Mouse (Mus musculus): ENCODE results near the gene Baz2a. TPM values are rescaled to one million over a fixed set of nuclear protein-coding genes. Genes with fewer than 3 reads are reported as not detected.
"Not testable (repeated sequence)": the region's sequence is repeated elsewhere in the genome, so short reads cannot be mapped to it uniquely, and the experiment has no call there.

Gene Baz2a
- polyA plus RNA-seq, 1 experiment from 2014 or later, result 14.0 TPM

DNA sequence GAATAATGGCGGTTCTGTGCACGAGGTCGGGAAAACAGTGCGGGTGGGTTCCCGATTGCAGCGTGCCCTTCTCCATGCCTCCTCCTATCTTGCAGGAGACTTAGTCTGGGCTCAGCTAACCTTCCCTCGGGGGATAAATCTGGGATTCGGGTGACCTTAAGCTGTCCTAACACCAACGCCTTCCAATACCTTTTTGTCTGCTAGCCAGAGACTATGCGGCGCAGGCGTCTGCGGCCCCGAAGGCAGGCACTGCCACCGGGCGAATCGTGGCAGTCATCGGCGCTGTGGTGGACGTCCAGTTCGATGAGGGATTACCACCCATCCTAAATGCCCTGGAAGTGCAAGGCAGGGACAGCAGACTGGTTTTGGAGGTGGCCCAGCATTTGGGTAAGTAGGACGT lies 7.7 kb upstream of the Baz2a start:
- Histone ChIP-seq H3K4me1 (ENCODE audit: control insufficient read depth, insufficient read depth, low read length) (no peaks in the 10 kb centered on the region), H3K36me3 (replicated peaks; ENCODE audit: control insufficient read depth, insufficient read depth, low read depth, low read length) (peaks cover 12% of the 10 kb centered on the region; the same call in 1 of the 2 replicates), H3K4me3 (ENCODE audit: low read depth, low read length) (peak overlapping the region; percentile 91), H3K4me2 (ENCODE audit: low read depth, low read length) (peak overlapping the region; percentile 89), H3K9ac (replicated peaks; ENCODE audit: low read length) (peak overlapping the region; percentile 98), H3K27ac (replicated peaks; ENCODE audit: low read depth, low read length) (peak overlapping the region; percentile 60; the same call in 1 of the 2 replicates), H3K27me3 (ENCODE audit: control insufficient read depth, insufficient read depth, low read length) (no peaks in the 10 kb centered on the region), H3K9me3 (replicated peaks; ENCODE audit: control insufficient read depth, low read length) (no peaks in the 10 kb centered on the region)
- DNase-seq (ENCODE audit: low spot score), result no peak
- no peak for ATAC-seq (replicated peaks; ENCODE audit: insufficient number of reproducible peaks, low FRiP score, low TSS enrichment, low read depth)
- under 1% methylated on average over 22 of the region's 22 CpGs for WGBS

DNA sequence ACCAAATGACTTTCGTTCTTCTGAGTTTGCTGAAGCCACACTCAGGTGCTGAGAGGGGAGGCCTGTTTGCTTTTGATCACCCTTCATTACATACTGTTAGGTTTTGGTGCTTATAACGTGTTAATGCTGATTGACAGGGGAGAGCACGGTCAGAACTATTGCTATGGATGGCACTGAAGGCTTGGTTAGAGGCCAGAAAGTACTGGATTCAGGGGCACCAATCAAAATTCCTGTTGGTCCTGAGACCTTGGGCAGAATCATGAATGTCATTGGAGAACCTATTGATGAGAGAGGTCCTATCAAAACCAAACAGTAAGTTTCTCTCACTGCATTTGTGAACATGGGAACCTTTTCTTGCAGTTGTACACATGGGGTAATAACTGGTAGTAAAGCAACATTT lies 7.2 kb upstream of the Baz2a start:
- WGBS, result 8% methylated on average over 3 of the region's 3 CpGs
- Histone ChIP-seq H3K4me3 (ENCODE audit: low read depth, low read length) (peak overlapping the region; percentile 91), H3K4me2 (ENCODE audit: low read depth, low read length) (peak overlapping the region; percentile 89), H3K9me3 (replicated peaks; ENCODE audit: control insufficient read depth, low read length) (no peaks in the 10 kb centered on the region), H3K27me3 (ENCODE audit: control insufficient read depth, insufficient read depth, low read length) (no peaks in the 10 kb centered on the region), H3K36me3 (replicated peaks; ENCODE audit: control insufficient read depth, insufficient read depth, low read depth, low read length) (peaks cover 13% of the 10 kb centered on the region; the same call in 1 of the 2 replicates), H3K27ac (replicated peaks; ENCODE audit: low read depth, low read length) (no peak overlapping the region), H3K9ac (replicated peaks; ENCODE audit: low read length) (peak overlapping the region; percentile 98), H3K4me1 (ENCODE audit: control insufficient read depth, insufficient read depth, low read length) (no peaks in the 10 kb centered on the region)
- ATAC-seq (replicated peaks; ENCODE audit: insufficient number of reproducible peaks, low FRiP score, low TSS enrichment, low read depth) (no peak), DNase-seq (ENCODE audit: low spot score) (no peak)

DNA sequence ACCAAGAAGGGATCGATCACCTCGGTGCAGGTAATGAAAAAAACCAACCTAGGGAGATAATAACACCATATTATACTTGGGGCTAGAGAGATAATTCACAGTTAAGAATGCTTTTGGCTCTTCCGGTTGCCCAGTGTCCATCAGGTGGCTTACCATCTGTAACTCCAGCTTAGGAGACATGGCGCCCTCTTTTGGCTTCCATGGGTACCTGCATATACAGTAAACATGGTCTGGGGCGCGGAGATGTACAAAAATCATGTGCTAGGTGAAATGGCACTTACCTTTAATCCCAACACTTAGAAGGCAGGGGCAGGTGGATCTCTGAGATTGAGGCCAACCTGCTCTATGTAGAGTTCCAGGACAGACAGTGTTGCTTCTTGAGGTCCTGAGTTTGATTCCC lies 5.0 kb upstream of the Baz2a start:
- Histone ChIP-seq H3K4me3 (ENCODE audit: low read depth, low read length) (no peak overlapping the region), H3K9me3 (replicated peaks; ENCODE audit: control insufficient read depth, low read length) (no peaks in the 10 kb centered on the region), H3K4me2 (ENCODE audit: low read depth, low read length) (no peak overlapping the region), H3K27me3 (ENCODE audit: control insufficient read depth, insufficient read depth, low read length) (no peaks in the 10 kb centered on the region), H3K27ac (replicated peaks; ENCODE audit: low read depth, low read length) (no peak overlapping the region), H3K9ac (replicated peaks; ENCODE audit: low read length) (no peak overlapping the region), H3K36me3 (replicated peaks; ENCODE audit: control insufficient read depth, insufficient read depth, low read depth, low read length) (peaks cover 13% of the 10 kb centered on the region; the same call in 1 of the 2 replicates), H3K4me1 (ENCODE audit: control insufficient read depth, insufficient read depth, low read length) (peaks cover 1% of the 10 kb centered on the region)
- ATAC-seq (replicated peaks; ENCODE audit: insufficient number of reproducible peaks, low FRiP score, low TSS enrichment, low read depth) (no peak), DNase-seq (ENCODE audit: low spot score) (peak; percentile 58)
- 87% methylated on average over 6 of the region's 6 CpGs for WGBS

DNA sequence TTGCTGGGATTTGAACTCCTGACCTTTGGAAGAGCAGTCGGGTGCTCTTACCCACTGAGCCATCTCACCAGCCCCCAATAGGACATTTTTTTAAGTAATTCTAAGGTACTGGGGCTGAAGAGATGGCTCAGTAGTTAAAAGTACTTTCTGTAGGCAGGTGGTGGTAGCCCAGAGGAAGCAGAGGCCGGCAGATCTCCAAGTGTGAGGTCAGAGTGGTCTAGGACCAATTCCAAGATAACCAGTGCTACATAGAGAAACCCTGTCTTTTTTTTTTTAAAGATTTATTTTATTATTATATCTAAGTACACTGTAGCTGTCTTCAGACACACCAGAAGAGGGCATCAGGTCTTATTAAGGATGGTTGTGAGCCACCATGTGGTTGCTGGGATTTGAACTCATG lies 4.2 kb upstream of the Baz2a start:
- H3K4me1 ChIP-seq (ENCODE audit: control insufficient read depth, insufficient read depth, low read length); H3K4me3 ChIP-seq (ENCODE audit: low read depth, low read length); H3K27ac ChIP-seq (replicated peaks; ENCODE audit: low read depth, low read length); DNase-seq (ENCODE audit: low spot score); H3K27me3 ChIP-seq (ENCODE audit: control insufficient read depth, insufficient read depth, low read length); H3K9me3 ChIP-seq (replicated peaks; ENCODE audit: control insufficient read depth, low read length); H3K9ac ChIP-seq (replicated peaks; ENCODE audit: low read length); ATAC-seq (replicated peaks; ENCODE audit: insufficient number of reproducible peaks, low FRiP score, low TSS enrichment, low read depth); H3K4me2 ChIP-seq (ENCODE audit: low read depth, low read length): not testable (repeated sequence)
- peaks cover 13% of the 10 kb centered on the region; the same call in 1 of the 2 replicates for H3K36me3 ChIP-seq (replicated peaks; ENCODE audit: control insufficient read depth, insufficient read depth, low read depth, low read length)
- whole genome bisulfite sequencing, result 74% methylated on average over 2 of the region's 2 CpGs

DNA sequence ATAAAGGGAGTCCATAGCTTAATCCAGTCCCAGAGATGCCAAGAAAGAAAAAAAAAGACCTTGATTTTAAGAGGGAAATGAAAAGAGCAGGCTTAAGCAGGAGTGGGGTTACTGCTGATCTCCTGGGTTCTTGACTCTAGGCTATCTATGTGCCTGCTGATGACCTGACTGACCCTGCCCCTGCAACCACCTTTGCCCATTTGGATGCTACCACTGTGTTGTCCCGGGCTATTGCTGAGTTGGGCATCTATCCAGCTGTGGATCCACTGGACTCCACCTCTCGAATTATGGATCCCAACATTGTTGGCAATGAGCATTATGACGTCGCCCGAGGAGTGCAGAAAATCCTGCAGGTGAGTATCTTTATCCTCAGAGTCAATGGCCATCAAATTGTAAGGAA lies 3.2 kb upstream of the Baz2a start:
- ATAC-seq (replicated peaks; ENCODE audit: insufficient number of reproducible peaks, low FRiP score, low TSS enrichment, low read depth) (no peak), DNase-seq (ENCODE audit: low spot score) (no peak)
- WGBS, result 90% methylated on average over 5 of the region's 5 CpGs
- H3K4me2 ChIP-seq (ENCODE audit: low read depth, low read length), result no peak overlapping the region
- H3K36me3 ChIP-seq (replicated peaks; ENCODE audit: control insufficient read depth, insufficient read depth, low read depth, low read length), result peaks cover 13% of the 10 kb centered on the region; the same call in 1 of the 2 replicates
- no peak overlapping the region for H3K9ac ChIP-seq (replicated peaks; ENCODE audit: low read length)
- H3K4me3 ChIP-seq (ENCODE audit: low read depth, low read length), result no peak overlapping the region
- H3K4me1 ChIP-seq (ENCODE audit: control insufficient read depth, insufficient read depth, low read length), result peaks cover 7% of the 10 kb centered on the region
- H3K9me3 ChIP-seq (replicated peaks; ENCODE audit: control insufficient read depth, low read length), result no peaks in the 10 kb centered on the region
- no peak overlapping the region for H3K27ac ChIP-seq (replicated peaks; ENCODE audit: low read depth, low read length)
- no peaks in the 10 kb centered on the region for H3K27me3 ChIP-seq (ENCODE audit: control insufficient read depth, insufficient read depth, low read length)

DNA sequence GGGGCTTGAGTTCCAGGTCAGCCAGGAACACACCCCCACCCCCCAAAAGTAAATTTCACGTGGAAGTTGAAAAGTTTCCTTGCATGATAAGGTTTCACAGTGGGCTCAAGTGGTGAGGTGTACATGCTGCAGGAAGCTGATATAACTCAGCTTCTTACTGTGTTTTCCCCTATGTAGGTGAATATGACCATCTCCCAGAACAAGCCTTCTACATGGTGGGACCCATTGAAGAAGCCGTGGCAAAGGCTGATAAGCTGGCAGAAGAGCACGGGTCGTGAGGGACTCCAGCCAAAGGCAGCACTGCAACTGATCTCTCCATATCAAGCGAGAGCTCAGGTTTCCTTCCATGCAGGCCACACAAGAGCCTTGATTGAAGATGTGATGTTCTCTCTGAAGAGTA lies 1.5 kb upstream of the Baz2a start:
- Histone ChIP-seq H3K36me3 (replicated peaks; ENCODE audit: control insufficient read depth, insufficient read depth, low read depth, low read length) (peaks cover 13% of the 10 kb centered on the region; the same call in 1 of the 2 replicates), H3K9ac (replicated peaks; ENCODE audit: low read length) (no peak overlapping the region), H3K27me3 (ENCODE audit: control insufficient read depth, insufficient read depth, low read length) (no peaks in the 10 kb centered on the region), H3K4me3 (ENCODE audit: low read depth, low read length) (no peak overlapping the region), H3K27ac (replicated peaks; ENCODE audit: low read depth, low read length) (no peak overlapping the region), H3K4me1 (ENCODE audit: control insufficient read depth, insufficient read depth, low read length) (peaks cover 7% of the 10 kb centered on the region), H3K4me2 (ENCODE audit: low read depth, low read length) (no peak overlapping the region), H3K9me3 (replicated peaks; ENCODE audit: control insufficient read depth, low read length) (no peaks in the 10 kb centered on the region)
- 68% methylated on average over 5 of the region's 5 CpGs for WGBS
- ATAC-seq (replicated peaks; ENCODE audit: insufficient number of reproducible peaks, low FRiP score, low TSS enrichment, low read depth), result no peak
- DNase-seq (ENCODE audit: low spot score), result no peak

DNA sequence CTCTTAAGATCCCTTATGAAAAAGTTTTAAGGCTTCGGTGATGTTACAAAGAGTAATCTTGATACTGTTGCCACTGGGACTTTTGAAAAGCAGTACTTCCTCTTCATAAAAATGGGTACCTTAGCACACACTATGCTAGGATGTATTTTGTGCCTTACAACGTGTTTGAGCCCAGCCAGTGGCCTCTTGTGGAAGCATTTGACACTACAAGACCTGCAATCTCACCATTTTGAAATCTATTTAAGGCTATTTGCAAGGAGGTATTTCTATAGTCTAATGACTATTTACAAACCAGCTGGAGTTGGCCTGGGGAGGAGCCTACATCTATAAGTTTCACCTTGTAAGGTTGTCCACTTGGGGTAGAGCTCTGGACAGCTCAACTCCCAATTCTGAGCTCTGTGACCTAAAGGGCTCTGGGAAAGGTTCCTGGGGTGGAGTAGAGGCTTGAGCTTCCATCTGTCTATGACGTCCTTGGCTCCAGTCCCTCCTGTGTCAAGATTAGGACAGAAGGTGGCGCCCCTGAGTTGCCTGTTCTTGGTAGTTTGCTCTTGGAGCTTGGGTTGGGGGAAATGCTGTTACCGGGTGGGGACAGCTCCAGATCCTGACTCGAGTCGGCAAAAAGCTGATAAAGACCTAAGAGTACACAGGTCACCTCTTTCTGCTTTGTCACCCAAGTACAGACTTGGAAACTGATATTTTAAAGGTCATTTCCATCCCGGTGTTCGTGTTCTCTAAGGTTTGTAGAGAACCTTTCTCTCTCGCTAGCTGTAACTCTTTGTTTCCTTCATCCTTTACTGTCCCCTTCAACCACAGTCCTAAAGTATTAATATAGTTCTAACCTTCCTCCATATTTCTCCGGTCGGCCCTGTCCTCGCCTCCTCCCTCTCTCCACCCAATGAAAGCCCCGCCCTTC lies 470 bp upstream of the Baz2a start:
- Histone ChIP-seq H3K9me3 (replicated peaks; ENCODE audit: control insufficient read depth, low read length) (no peaks in the 10 kb centered on the region), H3K9ac (replicated peaks; ENCODE audit: low read length) (peak overlapping the region; percentile 29; the same call in 1 of the 2 replicates), H3K4me3 (ENCODE audit: low read depth, low read length) (peak overlapping the region; percentile 81), H3K27me3 (ENCODE audit: control insufficient read depth, insufficient read depth, low read length) (no peaks in the 10 kb centered on the region), H3K27ac (replicated peaks; ENCODE audit: low read depth, low read length) (no peak overlapping the region; the same call in 1 of the 2 replicates), H3K36me3 (replicated peaks; ENCODE audit: control insufficient read depth, insufficient read depth, low read depth, low read length) (peaks cover 11% of the 10 kb centered on the region; the same call in 1 of the 2 replicates), H3K4me1 (ENCODE audit: control insufficient read depth, insufficient read depth, low read length) (peaks cover 7% of the 10 kb centered on the region), H3K4me2 (ENCODE audit: low read depth, low read length) (peak overlapping the region; percentile 92)
- 0 out of 2 replicates have a peak, but pooled peaks have one; percentile 22 for ATAC-seq (replicated peaks; ENCODE audit: insufficient number of reproducible peaks, low FRiP score, low TSS enrichment, low read depth)
- DNase-seq (ENCODE audit: low spot score), result peak; percentile 92
- 8% methylated on average over 14 of the region's 14 CpGs for WGBS

All from embryonic facial prominence, embryonic 11.5 days (tissue).